Mouse (Mus musculus): ENCODE data around the gene Sla2.
"Not testable (repeated sequence)": the region's sequence is repeated elsewhere in the genome, so short reads cannot be mapped to it uniquely, and the experiment has no call there.

Sla2 gene

DNA sequence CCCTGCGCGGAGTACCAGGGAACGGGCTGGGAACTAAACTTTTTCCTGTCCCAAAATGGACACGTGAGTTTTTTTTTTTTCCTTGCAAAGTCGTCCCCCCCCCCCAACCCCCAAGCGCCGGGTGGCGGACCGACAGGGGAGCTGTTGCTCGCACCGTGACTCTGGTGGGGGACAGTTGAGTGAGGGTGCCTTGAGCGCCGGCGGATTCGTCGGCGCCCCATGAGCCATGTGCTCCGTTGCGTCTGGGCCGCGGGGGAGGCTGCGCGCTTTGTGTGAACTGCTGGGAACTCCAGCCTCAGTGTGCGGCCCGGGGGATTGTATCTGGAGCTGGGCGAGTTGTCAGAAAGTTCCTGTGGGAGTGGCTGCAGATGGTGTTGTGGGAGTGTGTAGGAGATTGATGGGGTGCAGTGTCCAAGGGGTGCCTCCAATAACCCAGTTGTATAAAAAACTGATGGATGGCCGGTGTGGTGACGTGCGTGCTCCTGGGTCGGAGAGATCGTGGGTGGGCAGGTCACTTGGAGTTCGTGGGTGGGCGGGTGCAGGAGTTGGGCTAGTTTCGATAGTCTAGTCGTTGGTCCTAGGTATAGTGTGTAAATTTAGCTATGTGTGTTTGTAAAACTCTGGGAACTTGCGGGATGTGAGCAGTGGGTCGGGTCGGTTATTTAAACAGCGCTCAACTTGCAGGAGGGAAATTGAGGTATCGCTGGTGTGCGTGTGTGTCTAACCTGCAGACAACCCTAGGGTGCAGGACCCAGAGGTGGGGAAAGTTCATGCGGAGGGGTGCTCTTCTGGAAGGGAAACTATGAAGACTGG lies 45.8 kb downstream of the Sla2 start:
- peak; percentile 75 for DNase-seq (ENCODE audit: low read depth, low spot score)

DNA sequence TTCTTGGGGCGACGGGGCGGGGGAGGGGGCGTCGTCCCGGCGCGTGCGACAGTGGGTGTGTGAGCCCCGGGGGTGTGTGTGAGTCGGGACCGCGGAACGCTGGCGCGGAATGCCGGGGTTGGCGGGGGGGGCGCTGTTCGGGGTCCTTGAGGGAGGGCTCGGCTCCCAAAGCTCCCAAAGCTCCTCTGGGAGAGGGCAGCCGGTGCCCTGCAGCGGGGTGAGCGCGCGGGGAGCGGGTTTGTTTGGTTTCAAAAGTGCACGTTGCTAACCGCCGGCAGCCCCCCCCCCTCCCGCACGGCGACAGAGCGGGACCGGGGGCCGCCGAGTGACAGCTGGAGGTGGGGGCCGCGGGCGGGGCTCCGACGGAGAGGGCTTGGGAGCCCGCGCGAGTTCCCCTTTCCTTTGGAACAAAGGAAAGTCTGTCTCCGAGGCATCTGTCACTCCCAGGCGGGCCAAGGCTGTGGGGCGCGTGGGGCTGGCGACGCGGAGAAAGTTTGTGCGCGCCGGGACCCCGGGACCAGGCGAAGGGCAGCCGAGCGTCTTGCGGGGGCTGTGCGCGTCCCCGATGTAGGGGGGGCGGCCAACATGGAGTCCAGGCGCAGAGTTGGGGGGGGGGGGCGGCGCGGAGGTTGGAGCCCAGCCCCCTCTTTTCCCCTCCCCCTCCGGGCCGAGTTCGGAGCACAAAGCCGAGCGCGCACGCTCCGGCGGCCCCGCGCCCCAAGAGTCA lies 46.5 kb downstream of the Sla2 start:
- no peak for DNase-seq (ENCODE audit: low read depth, low spot score)

DNA sequence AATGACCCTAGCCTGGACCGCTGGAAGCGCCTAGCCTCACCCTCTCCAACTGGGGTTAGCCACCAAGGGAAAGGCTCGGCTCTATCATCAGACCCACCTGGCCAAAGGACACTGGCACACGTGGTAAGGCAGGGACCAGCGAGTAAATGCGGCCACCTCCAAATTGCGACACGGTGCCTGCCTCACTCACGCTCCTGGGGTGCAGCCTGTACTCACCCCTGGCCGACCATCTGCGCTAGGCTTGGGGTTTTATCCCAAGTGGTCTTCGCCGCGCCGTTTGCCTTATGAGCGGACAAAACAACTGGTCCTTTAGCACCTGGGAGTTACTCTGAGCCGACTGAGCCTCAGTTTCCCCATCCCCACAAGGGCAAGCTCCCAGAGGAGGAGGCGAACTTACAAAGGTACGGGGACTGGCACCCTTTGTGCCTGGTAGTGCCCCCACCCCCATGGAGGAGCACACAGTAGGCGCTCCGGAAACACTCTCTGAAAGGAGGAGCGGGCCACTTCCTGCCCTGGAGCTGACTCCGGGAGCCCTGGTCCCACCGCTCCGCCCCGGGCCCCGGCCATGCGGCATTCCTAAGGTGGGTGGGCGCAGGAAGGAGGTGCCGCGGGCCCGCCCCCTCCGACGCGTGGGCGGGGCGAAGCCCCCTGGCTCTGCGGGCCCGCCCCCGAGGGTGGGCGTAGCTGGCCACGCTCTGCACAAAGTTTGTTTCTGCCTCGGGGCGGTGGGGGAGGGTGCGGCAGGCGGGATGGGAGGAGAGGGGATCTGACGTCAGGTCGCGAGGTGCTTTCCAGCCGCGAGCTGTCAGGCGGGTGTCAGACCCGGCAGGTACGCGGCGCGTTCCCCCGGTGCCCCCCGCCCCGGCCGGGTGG lies 47.4 kb downstream of the Sla2 start, which contains the start of gene Tgif2:
Tgif2 (plus strand) TSS at position 689 of the 873 bp plus-strand sequence.
- peak; percentile 91 for DNase-seq (ENCODE audit: low read depth, low spot score)

DNA sequence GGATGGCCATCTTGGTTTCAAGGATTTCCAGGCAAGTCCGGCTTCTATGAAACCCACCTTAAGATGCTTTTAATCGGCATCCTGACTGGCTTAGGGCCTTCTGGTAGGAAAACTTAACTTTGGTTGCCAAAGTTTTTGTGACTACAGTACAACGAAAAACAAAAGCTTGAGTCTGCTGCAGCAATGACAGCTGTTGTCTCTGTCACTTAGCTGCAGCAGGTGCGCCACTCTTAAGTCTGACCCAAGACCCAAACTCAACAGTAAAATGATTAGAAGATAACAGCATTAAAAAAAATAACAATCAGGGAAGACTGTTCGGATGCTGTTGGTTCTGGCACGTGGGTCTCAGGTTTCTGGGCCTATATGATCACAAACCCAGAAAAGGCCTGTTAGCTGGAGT lies 48.2 kb downstream of the Sla2 start:
- DNase-seq (ENCODE audit: low read depth, low spot score): no peak

DNA sequence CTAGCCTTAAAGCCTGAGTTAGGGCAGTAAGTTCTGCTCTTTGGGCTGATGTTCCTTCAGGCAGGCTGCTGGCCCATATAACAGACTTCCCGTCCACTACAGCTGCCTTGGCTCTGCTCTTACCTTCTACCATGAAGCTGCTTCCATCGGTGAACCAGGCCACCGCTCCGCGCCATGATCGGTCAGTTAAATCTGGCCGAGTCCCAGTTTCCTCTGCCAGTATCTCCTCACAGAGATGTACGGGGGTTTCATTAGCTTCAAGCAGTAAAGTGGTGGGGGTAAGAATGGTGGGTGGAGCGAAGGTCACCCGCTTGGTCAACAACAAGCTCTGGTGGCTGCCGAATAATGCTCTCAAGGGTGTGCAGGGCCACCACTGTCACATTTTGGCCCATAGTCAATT lies 52.7 kb downstream of the Sla2 start:
- DNase-seq (ENCODE audit: low read depth, low spot score): no peak

DNA sequence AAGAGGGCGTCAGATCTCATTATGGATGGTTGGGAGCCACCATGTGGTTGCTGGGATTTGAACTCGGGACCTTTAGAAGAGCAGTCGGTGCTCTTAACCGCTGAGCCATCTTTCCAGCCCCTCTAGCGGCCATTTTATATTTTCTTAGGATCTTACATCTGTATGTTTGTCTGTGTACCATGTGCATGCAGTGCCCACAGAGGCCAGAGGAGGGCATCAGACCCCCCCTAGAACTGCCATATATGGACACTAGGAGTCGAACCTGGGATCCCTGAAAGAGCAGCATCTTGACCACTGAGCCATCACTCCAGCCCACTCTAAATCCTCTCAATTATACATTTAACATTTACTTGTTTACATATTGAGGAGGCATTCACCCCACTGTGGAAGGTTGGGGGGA lies 61.9 kb downstream of the Sla2 start:
- DNase-seq (ENCODE audit: low read depth, low spot score): not testable (repeated sequence)
